Mouse (Mus musculus) forebrain, embryonic 10.5 days (tissue): Measurements from ENCODE around the gene Kcnj10. TPM values are rescaled to one million over a fixed set of nuclear protein-coding genes. Genes with fewer than 3 reads are reported as not detected.

Experiments used
- DNase-seq: peaks from one replicate; pipeline ENCODE4 v3.0.0-alpha.2; 2017; ENCODE audit warnings: low spot score; ENCODE audit errors: extremely low spot score
- H3K27ac ChIP-seq: fragments of 300-500 bp; sonication (generic); 2 replicates; pipeline ENCODE4 v1.5.1; 2016; ENCODE audit warnings: mild to moderate bottlenecking
- H3K27me3 ChIP-seq: fragments of 300-500 bp; sonication (generic); 2 replicates; pipeline ENCODE4 v1.6.1; 2016; ENCODE audit warnings: mild to moderate bottlenecking; ENCODE audit not compliant: poor library complexity, severe bottlenecking
- H3K36me3 ChIP-seq: fragments of 300-500 bp; sonication (generic); replicated peaks from 2 replicates; pipeline ENCODE4 v1.6.1; 2016; ENCODE audit warnings: mild to moderate bottlenecking, moderate library complexity
- H3K4me1 ChIP-seq: fragments of 300-500 bp; sonication (generic); 2 replicates; pipeline ENCODE4 v1.6.1; 2016
- H3K4me3 ChIP-seq: fragments of 300-500 bp; sonication (generic); 2 replicates; pipeline ENCODE4 v1.5.1; 2016; ENCODE audit warnings: mild to moderate bottlenecking, moderate library complexity
- H3K9me3 ChIP-seq: fragments of 300-500 bp; sonication (generic); 2 replicates; pipeline ENCODE4 v1.6.1; 2016; ENCODE audit warnings: mild to moderate bottlenecking, moderate library complexity
- WGBS: fragments of 180-500 bp; shearing (Covaris S2); methylation state at CpG from one replicate; pipeline ENCODE4 v1.1.7; 2016; 5-methylcytosine and 5-hydroxymethylcytosine counted together
- polyA plus RNA-seq: library from polyadenylated mRNA; unstranded; fragments of >200 nt; fragmentation: Nextera tagmentation; extraction: Ambion mirVana; gene quantifications from 2 replicates; pipeline ENCODE4 v1.2.1, GENCODE M21; 2016

The Kcnj10 gene
- polyA plus RNA-seq, 1 experiment from 2014 or later: 0.47 TPM

DNA sequence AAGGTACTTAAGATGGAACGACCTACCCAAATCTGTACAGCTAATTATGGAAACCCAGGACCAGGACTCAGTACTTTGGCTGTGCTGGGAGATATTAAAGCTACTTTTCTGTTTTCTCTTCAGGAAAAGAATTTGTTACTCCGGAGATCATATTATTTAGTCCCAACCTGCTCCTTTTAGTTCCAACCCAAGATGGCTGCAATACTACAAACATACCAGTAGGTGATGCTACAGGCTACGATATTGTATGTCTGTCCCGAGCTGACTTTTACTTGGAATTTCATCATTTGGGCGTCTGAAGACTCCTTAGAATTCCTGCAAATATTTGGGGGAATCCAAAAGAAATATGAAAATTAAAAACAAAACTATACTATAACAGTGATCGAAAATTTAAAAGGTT, 68.0 kb downstream of the Kcnj10 start:
- no peak overlapping the region for H3K27ac ChIP-seq
- 10% methylated on average over 6 of the region's 6 CpGs for WGBS
- H3K4me3 ChIP-seq: no peak overlapping the region
- peaks cover 22% of the 10 kb centered on the region; the same call in 1 of the 2 replicates for H3K27me3 ChIP-seq
- H3K4me1 ChIP-seq: peaks cover 14% of the 10 kb centered on the region
- H3K36me3 ChIP-seq: no peaks in the 10 kb centered on the region
- no peaks in the 10 kb centered on the region for H3K9me3 ChIP-seq
- DNase-seq: no peak

DNA sequence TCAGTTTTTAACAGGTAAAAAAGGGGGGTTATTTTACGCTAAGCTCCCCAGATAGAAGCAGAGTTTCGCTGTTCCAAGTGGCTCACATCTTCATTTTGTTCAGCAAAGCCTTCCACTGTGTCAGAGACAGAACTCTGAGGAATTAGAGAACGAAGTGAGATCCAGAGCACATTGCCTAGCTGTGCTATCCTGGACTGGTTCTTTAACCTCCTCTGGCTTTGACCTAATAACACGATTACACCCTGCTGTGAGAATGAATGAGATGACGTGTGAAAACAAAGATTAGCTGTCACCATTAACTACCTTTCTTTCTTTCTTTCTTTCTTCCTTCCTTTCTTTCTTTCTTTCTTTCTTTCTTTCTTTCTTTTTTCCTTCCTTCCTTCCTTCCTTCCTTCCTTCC, 68.4 kb downstream of the Kcnj10 start:
- H3K36me3 ChIP-seq: no peaks in the 10 kb centered on the region
- peaks cover 14% of the 10 kb centered on the region for H3K4me1 ChIP-seq
- WGBS: 13% methylated on average over 5 of the region's 5 CpGs
- H3K27me3 ChIP-seq: peaks cover 22% of the 10 kb centered on the region; the same call in 1 of the 2 replicates
- no peak for DNase-seq
- H3K4me3 ChIP-seq: no peak overlapping the region
- H3K27ac ChIP-seq: no peak overlapping the region
- H3K9me3 ChIP-seq: no peaks in the 10 kb centered on the region

- Histone ChIP-seq H3K9me3 (no peaks in the 10 kb centered on the region), H3K4me3 (no peak overlapping the region), H3K36me3 (no peaks in the 10 kb centered on the region), H3K4me1 (peaks cover 14% of the 10 kb centered on the region), H3K27ac (no peak overlapping the region), H3K27me3 (peaks cover 20% of the 10 kb centered on the region; the same call in 1 of the 2 replicates)
- WGBS: 4% methylated on average over 4 of the region's 4 CpGs
- DNase-seq: peak; percentile 42
Observed at GRCm38 (mm10) chr1:172410806-172411205, 69.8 kb downstream of the Kcnj10 start.

DNA sequence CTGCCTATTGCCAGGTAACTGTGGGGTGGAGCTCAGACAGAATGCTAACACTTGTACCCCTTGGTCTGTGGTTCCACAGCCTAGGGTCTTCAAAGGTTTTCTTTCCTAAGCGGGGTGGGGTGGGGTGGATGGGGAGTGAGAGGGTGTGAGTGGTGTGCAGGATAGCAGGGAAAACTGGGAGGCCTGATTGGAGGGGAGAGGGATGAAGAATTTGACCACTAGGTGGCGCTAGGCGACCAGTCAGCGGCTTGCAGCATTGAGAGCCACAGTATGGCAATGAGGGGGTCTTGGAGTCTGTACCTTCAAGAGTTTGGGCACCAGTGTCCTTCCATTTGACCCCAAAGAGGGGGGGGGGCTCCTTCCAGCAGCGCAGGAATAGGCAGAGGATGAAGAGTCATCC, 71.2 kb downstream of the Kcnj10 start:
- H3K9me3 ChIP-seq: no peaks in the 10 kb centered on the region
- DNase-seq: peak; percentile 82
- 2% methylated on average over 5 of the region's 5 CpGs for WGBS
- no peaks in the 10 kb centered on the region for H3K36me3 ChIP-seq
- peaks cover 9% of the 10 kb centered on the region for H3K4me1 ChIP-seq
- 0 out of 2 replicates have a peak, but pooled peaks cover 8% of the 10 kb centered on the region for H3K27me3 ChIP-seq
- H3K27ac ChIP-seq: no peak overlapping the region
- H3K4me3 ChIP-seq: no peak overlapping the region

- 85% methylated on average over 4 of the region's 4 CpGs for WGBS
- H3K4me3 ChIP-seq: no peak overlapping the region
- H3K4me1 ChIP-seq: peaks cover 19% of the 10 kb centered on the region
- no peaks in the 10 kb centered on the region for H3K27me3 ChIP-seq
- H3K36me3 ChIP-seq: no peaks in the 10 kb centered on the region
- DNase-seq: no peak
- H3K27ac ChIP-seq: no peak overlapping the region
- H3K9me3 ChIP-seq: no peaks in the 10 kb centered on the region
Observed at GRCm38 (mm10) chr1:172413491-172414230, 72.7 kb downstream of the Kcnj10 start.

- H3K36me3 ChIP-seq: no peaks in the 10 kb centered on the region
- H3K9me3 ChIP-seq: no peaks in the 10 kb centered on the region
- no peak for DNase-seq
- H3K4me3 ChIP-seq: no peak overlapping the region
- WGBS: 81% methylated on average over 6 of the region's 6 CpGs
- H3K27me3 ChIP-seq: no peaks in the 10 kb centered on the region
- H3K27ac ChIP-seq: no peak overlapping the region
- peaks cover 19% of the 10 kb centered on the region for H3K4me1 ChIP-seq
Observed at GRCm38 (mm10) chr1:172414231-172414585, 73.2 kb downstream of the Kcnj10 start.

- Histone ChIP-seq H3K4me1 (peaks cover 16% of the 10 kb centered on the region), H3K36me3 (no peaks in the 10 kb centered on the region), H3K4me3 (no peak overlapping the region), H3K27ac (no peak overlapping the region), H3K9me3 (no peaks in the 10 kb centered on the region), H3K27me3 (no peaks in the 10 kb centered on the region)
- 87% methylated on average over 7 of the region's 7 CpGs for WGBS
- no peak for DNase-seq
Observed at GRCm38 (mm10) chr1:172415061-172415460, 74.1 kb downstream of the Kcnj10 start.

- no peaks in the 10 kb centered on the region for H3K27me3 ChIP-seq
- no peak overlapping the region for H3K27ac ChIP-seq
- WGBS: 17% methylated on average over 6 of the region's 6 CpGs
- H3K9me3 ChIP-seq: no peaks in the 10 kb centered on the region
- DNase-seq: no peak
- no peak overlapping the region for H3K4me3 ChIP-seq
- H3K4me1 ChIP-seq: peaks cover 10% of the 10 kb centered on the region
- H3K36me3 ChIP-seq: no peaks in the 10 kb centered on the region
Observed at GRCm38 (mm10) chr1:172418173-172418572, 77.2 kb downstream of the Kcnj10 start.

DNA sequence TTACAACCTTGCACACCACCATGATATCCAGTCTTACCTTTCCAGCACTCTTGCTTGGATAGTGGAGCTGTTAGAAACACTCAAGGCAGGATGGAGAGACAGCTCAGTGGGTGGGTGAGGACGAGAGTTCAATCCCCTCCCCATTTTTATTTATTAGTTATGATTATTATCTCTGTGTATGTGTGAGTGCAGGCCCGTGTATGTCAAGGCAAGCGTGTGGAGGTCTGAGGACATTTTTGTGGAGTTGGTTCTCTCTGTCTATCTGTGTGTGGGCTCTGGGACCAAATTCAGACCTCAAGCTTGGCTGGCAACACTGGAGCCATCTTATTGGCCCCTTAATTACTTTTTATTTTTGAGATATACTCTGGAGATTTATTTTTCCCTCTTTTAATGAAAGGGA, 77.6 kb downstream of the Kcnj10 start:
- H3K4me3 ChIP-seq: no peak overlapping the region
- peaks cover 10% of the 10 kb centered on the region for H3K4me1 ChIP-seq
- 74% methylated on average over 3 of the region's 3 CpGs for WGBS
- no peak for DNase-seq
- no peaks in the 10 kb centered on the region for H3K9me3 ChIP-seq
- no peaks in the 10 kb centered on the region for H3K27me3 ChIP-seq
- no peak overlapping the region for H3K27ac ChIP-seq
- H3K36me3 ChIP-seq: no peaks in the 10 kb centered on the region

- H3K9me3 ChIP-seq: no peaks in the 10 kb centered on the region
- H3K4me1 ChIP-seq: peaks cover 10% of the 10 kb centered on the region
- 90% methylated on average over 6 of the region's 6 CpGs for WGBS
- H3K27ac ChIP-seq: no peak overlapping the region
- no peaks in the 10 kb centered on the region for H3K27me3 ChIP-seq
- no peak for DNase-seq
- no peaks in the 10 kb centered on the region for H3K36me3 ChIP-seq
- H3K4me3 ChIP-seq: no peak overlapping the region
Observed at GRCm38 (mm10) chr1:172420181-172420580, 79.2 kb downstream of the Kcnj10 start.

DNA sequence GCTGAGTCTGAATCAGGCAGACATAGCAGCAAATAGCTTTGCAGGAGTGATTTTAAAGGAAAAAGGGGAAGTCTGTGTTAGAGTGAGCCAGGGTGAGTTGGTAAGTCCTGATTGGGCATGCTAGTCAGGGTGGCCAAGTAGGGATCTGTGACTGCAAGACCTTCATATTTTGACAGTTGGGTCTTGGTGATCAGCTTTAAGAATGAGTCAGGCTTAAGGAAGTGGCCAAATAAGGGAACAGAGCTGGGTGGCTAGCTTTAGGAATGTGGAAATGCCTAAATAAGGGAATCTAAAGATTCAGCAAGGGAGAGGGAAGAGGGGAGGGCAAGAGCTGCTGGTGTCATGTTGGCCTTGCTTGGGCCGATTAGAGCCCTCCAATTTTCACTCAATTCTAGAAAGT, 82.4 kb downstream of the Kcnj10 start:
- 67% methylated on average over 1 of the region's 1 CpGs for WGBS
- H3K36me3 ChIP-seq: no peaks in the 10 kb centered on the region
- no peaks in the 10 kb centered on the region for H3K27me3 ChIP-seq
- H3K27ac ChIP-seq: no peak overlapping the region
- H3K4me3 ChIP-seq: no peak overlapping the region
- no peak for DNase-seq
- H3K9me3 ChIP-seq: no peaks in the 10 kb centered on the region
- peaks cover 2% of the 10 kb centered on the region; the same call in 1 of the 2 replicates for H3K4me1 ChIP-seq
